Mouse (Mus musculus) midbrain, embryonic 11.5 days (tissue): ENCODE data around the gene Pkd2l1. TPM values are rescaled to one million over a fixed set of nuclear protein-coding genes. Genes with fewer than 3 reads are reported as not detected.

Source experiments
- ATAC-seq: fragments of 200-750 bp; cut with Nextera tagmentation; 2 replicates; pipeline ENCODE4 v1.8.0; 2017; ENCODE audit warnings: moderate TSS enrichment, moderate library complexity; ENCODE audit not compliant: low FRiP score
- DNase-seq: peaks from one replicate; pipeline ENCODE4 v3.0.0; 2015; ENCODE audit warnings: low spot score; ENCODE audit errors: missing footprints
- H3K27ac ChIP-seq: fragments of 300-500 bp; sonication (generic); 2 replicates; pipeline ENCODE4 v1.5.1; 2014; ENCODE audit warnings: low read depth, low read length
- H3K27me3 ChIP-seq: fragments of 300-500 bp; sonication (generic); 2 replicates; pipeline ENCODE4 v1.6.1; 2014; ENCODE audit warnings: mild to moderate bottlenecking, low read length, moderate library complexity, mixed read lengths; ENCODE audit not compliant: control insufficient read depth, insufficient read depth
- H3K36me3 ChIP-seq: fragments of 300-500 bp; sonication (generic); 2 replicates; pipeline ENCODE4 v1.6.1; 2014; ENCODE audit warnings: mild to moderate bottlenecking, low read length, moderate library complexity, mixed read lengths; ENCODE audit not compliant: control insufficient read depth, insufficient read depth
- H3K4me1 ChIP-seq: fragments of 300-500 bp; sonication (generic); 2 replicates; pipeline ENCODE4 v1.6.1; 2014; ENCODE audit warnings: low read length; ENCODE audit not compliant: control insufficient read depth, insufficient read depth
- H3K4me2 ChIP-seq: fragments of 300-500 bp; sonication (generic); 2 replicates; pipeline ENCODE4 v1.6.1; 2014; ENCODE audit warnings: mild to moderate bottlenecking, moderate library complexity
- H3K4me3 ChIP-seq: fragments of 300-500 bp; sonication (generic); 2 replicates; pipeline ENCODE4 v1.5.1; 2014; ENCODE audit warnings: low read depth, low read length
- H3K9ac ChIP-seq: fragments of 300-500 bp; sonication (generic); 2 replicates; pipeline ENCODE4 v1.6.1; 2014; ENCODE audit warnings: low read length
- H3K9me3 ChIP-seq: fragments of 300-500 bp; sonication (generic); 2 replicates; pipeline ENCODE4 v1.6.1; 2016; ENCODE audit warnings: low read length; ENCODE audit not compliant: control insufficient read depth
- WGBS: fragments of 180-500 bp; shearing (Covaris S2); extraction: QIAGEN DNeasy Blood & Tissue Kit; methylation state at CpG from one replicate; pipeline ENCODE4 v1.1.7; 2014; 5-methylcytosine and 5-hydroxymethylcytosine counted together
- polyA plus RNA-seq: library from polyadenylated mRNA; unstranded; fragments of >200 nt; fragmentation: Nextera tagmentation; extraction: Ambion mirVana; gene quantifications from 2 replicates; pipeline ENCODE4 v1.2.1, GENCODE M21; 2014

Pkd2l1 gene
- polyA plus RNA-seq, 1 experiment from 2014 or later, result 0.08 TPM

DNA sequence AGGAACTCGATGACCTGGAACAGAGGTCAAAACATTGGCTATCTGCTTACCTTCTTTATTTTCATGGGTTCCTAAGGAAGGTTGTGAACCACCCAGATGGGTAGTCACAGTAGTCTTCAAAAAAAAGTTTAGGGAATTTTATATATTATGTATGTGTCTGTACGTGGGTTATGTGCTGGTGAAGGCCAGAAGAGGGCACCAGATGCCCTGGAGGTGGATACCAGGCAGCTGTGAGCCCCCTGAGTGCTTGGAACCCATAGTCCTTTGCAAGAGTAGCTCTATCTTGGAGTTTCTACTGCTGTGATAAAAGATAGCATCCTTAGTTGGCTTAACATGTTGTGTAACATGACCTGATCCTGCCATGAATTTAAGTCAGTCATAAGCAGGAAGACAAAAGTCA lies 14.8 kb upstream of the Pkd2l1 start:
- H3K4me1 ChIP-seq, result no peaks in the 10 kb centered on the region
- H3K27me3 ChIP-seq, result no peaks in the 10 kb centered on the region
- ATAC-seq (no peak), DNase-seq (no peak)
- no peaks in the 10 kb centered on the region for H3K9me3 ChIP-seq
- no peak overlapping the region for H3K4me2 ChIP-seq
- no peak overlapping the region for H3K27ac ChIP-seq
- no peak overlapping the region for H3K9ac ChIP-seq
- no peaks in the 10 kb centered on the region for H3K36me3 ChIP-seq
- WGBS, result 63% methylated on average over 2 of the region's 2 CpGs
- H3K4me3 ChIP-seq, result no peak overlapping the region

DNA sequence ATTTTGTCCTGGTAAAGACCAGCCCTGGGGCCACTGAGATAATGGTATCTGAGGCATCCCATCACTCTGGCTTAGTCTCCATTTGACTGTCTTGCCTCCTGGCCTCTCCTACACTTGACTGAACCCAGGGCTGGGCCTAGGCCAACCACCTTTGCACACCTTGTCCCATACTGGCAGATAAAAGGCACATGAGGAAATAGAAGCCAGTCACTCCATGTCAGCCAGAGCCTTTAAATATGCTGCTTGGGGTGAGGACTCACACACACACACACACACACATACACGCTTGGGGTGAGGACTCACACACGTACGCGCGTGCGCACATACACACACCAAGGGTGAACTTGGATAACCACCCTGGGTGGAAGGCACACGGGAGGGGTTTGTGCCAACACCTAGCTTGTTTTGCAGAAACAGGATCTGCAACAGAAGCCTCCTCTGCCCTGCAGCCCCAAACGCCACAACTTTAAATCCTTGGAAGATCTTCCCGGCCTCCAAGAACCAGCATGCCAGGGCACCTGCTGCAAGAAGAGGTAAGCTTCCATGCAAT lies 10.8 kb upstream of the Pkd2l1 start, which contains the start of gene Scd3:
Gene Scd3, plus strand, starts transcription at position 255 of the 550 bp plus-strand sequence.
- 94% methylated on average over 9 of the region's 9 CpGs for WGBS
- ATAC-seq, result no peak
- no peaks in the 10 kb centered on the region for H3K36me3 ChIP-seq

DNA sequence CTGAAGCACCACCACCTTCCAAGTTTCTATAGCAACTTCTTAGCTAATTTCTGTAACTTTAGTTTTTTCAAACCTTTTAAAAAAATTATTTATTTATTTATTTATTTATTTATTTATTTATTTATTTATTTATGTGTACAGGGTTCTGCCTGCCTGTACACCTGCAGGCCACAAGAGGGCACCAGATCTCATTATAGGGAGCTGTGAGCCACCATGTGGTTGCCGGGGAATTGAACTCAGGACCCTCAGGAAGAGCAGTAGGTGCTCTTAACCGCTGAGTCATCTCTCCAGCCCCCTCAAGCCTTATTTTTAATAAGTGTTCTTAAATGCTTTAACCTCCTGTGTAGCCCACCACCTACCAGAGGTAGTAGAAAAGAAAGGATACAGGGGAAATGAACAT lies 6.7 kb upstream of the Pkd2l1 start:
- H3K27ac ChIP-seq, result no peak overlapping the region
- ATAC-seq (no peak), DNase-seq (no peak)
- 85% methylated on average over 2 of the region's 2 CpGs for WGBS
- H3K4me2 ChIP-seq, result no peak overlapping the region
- H3K4me1 ChIP-seq, result no peaks in the 10 kb centered on the region
- H3K36me3 ChIP-seq, result no peaks in the 10 kb centered on the region
- H3K27me3 ChIP-seq, result no peaks in the 10 kb centered on the region
- H3K4me3 ChIP-seq, result no peak overlapping the region
- no peaks in the 10 kb centered on the region for H3K9me3 ChIP-seq
- no peak overlapping the region for H3K9ac ChIP-seq

More for the DNA sequence above, 10.8 kb upstream of the Pkd2l1 start, which contains the start of gene Scd3:
- no peak within 1 kb of the TSS for H3K9ac ChIP-seq
- no peak within 1 kb of the TSS for H3K4me3 ChIP-seq
- no peak within 1 kb of the TSS for H3K4me2 ChIP-seq
- H3K27me3 ChIP-seq, result no peaks in the 10 kb centered on the region
- H3K9me3 ChIP-seq, result no peaks in the 10 kb centered on the region
- no peak within 1 kb of the TSS for H3K27ac ChIP-seq
- no peak for DNase-seq
- no peaks in the 10 kb centered on the region for H3K4me1 ChIP-seq

DNA sequence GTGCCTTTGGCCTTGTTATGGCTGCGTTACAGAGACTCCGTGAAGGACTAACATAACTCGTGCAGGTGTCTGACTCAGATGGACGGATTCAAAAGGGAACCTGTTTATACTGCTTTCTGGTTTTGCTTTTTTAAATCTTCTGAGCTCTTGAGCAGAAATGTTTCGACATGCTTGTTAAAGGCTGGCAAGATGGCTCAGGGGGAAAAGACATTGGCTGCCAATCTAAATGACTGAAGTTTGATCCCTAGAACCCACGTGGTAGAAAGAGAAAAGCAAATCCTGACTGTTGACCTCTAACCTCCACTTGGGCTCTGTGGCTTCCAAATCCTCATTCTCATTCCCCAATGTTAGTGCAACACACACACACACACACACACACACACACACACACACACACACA lies 6.3 kb upstream of the Pkd2l1 start:
- Histone ChIP-seq H3K27ac (no peak overlapping the region), H3K27me3 (no peaks in the 10 kb centered on the region), H3K9me3 (no peaks in the 10 kb centered on the region), H3K4me1 (no peaks in the 10 kb centered on the region), H3K9ac (no peak overlapping the region), H3K4me3 (no peak overlapping the region), H3K36me3 (no peaks in the 10 kb centered on the region), H3K4me2 (no peak overlapping the region)
- no peak for DNase-seq
- no peak for ATAC-seq
- WGBS, result 85% methylated on average over 6 of the region's 6 CpGs

DNA sequence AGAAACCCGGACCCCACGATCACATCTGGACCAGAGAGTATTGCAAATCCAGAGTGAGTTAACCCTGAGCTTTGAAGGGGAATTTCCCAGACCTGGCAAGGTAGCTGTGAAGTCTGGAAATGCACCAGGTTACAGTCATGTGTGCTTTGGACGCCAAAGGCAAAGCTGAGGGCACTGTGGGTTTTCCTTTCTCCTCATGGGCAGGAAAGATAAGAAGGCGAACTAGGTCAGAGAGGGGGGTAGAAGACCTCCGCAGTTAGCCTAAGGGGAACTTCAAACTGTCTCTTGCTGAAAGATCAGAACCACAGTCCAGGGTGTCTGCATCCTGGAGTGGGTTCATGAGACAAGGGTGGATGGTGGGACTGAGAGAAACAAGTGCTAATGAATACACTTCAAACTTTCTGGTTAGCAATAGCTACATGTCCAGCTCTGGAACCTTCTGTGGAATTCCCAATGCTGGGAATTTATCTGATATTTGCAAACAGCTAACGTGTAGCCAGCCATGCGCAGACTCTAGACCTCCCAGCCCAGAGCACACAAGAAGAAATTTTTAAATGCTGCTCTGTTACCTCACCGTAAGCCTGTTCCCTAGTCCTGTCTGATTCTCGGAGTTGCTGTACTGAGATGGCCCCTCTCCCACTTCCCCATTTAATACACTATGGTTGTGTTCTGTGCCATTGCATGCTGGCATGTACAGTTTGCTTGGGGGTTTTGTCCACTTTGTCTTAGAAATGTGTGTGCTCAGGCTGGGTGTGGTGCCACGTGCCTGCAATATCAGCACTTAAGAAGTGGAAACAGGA lies 5.0 kb upstream of the Pkd2l1 start:
- Histone ChIP-seq H3K36me3 (no peaks in the 10 kb centered on the region), H3K27ac (no peak overlapping the region), H3K27me3 (no peaks in the 10 kb centered on the region), H3K4me3 (no peak overlapping the region), H3K9ac (no peak overlapping the region), H3K4me1 (no peaks in the 10 kb centered on the region), H3K4me2 (no peak overlapping the region), H3K9me3 (no peaks in the 10 kb centered on the region)
- ATAC-seq (no peak), DNase-seq (no peak)
- WGBS, result 84% methylated on average over 10 of the region's 10 CpGs

DNA sequence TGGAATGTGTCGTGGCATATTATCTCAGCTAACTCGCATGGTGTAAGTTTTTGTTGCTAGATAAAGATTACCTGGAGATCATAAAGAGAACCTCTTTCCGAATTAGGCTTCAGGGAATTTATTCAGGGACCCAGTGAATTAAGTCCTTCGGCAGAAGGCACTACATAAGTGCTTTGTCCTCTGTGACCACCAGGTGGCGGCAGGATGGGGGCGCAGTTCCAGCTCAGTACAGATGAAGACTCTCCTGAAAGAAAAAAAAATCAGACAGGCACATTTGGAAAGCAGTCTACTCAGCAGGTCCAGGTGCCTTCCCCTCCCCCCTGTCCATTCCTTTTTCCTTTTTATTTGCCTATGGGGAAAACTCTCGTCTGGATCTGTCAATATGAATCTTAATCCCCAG lies 2.9 kb upstream of the Pkd2l1 start:
- H3K27me3 ChIP-seq, result no peaks in the 10 kb centered on the region
- ATAC-seq, result no peak
- 9% methylated on average over 7 of the region's 7 CpGs for WGBS

DNA sequence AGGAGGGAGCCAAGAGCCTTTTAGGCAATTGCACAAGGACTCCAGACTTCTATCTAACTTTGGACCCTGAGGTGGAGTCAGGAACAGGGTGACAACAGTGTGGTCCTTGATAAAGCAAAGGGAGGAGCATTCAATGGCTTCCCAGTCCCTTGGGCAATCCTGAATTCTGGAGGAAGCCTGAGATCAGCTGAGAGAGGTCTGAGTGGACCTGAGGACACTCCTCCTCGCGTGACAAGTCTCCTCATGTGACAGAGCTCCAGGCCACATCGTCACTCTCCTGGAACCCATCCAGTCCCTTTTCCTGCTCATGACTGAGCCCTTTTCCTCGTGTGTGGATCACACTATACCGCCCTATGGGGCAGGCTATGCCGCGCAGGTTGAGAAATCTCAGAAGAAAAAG lies 1.7 kb upstream of the Pkd2l1 start:
- DNase-seq (no peak), ATAC-seq (no peak)
- Histone ChIP-seq H3K4me1 (no peaks in the 10 kb centered on the region), H3K27ac (no peak overlapping the region), H3K9ac (no peak overlapping the region), H3K4me2 (no peak overlapping the region), H3K27me3 (no peaks in the 10 kb centered on the region), H3K36me3 (no peaks in the 10 kb centered on the region), H3K4me3 (no peak overlapping the region), H3K9me3 (no peaks in the 10 kb centered on the region)
- 86% methylated on average over 7 of the region's 7 CpGs for WGBS

More for the DNA sequence above, 2.9 kb upstream of the Pkd2l1 start:
- peak; percentile 95 for DNase-seq
- H3K4me2 ChIP-seq, result no peak overlapping the region
- H3K9ac ChIP-seq, result no peak overlapping the region
- H3K27ac ChIP-seq, result no peak overlapping the region
- H3K4me1 ChIP-seq, result no peaks in the 10 kb centered on the region
- no peaks in the 10 kb centered on the region for H3K36me3 ChIP-seq
- no peak overlapping the region for H3K4me3 ChIP-seq
- no peaks in the 10 kb centered on the region for H3K9me3 ChIP-seq

DNA sequence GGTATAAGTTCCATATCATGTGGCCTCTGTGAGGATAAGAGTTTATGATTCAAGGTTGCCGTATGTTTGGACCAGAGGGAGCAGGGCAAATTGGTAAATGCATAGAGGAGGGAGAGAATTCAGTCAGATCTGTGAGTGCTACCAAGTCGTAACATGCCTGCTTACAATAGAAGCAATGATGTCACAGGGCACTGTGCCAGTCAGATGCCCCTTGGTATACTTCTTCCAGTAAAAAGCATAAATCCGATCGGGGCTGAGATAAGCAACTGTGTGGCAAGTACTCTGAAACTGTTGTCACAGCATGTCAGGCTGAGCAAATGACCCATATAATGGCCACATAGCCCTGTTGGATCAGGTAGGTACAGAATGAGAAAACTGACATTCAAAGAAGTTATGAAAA lies 3.2 kb downstream of the Pkd2l1 start:
- Histone ChIP-seq H3K4me3 (no peak overlapping the region), H3K9me3 (no peaks in the 10 kb centered on the region), H3K9ac (no peak overlapping the region), H3K4me1 (no peaks in the 10 kb centered on the region), H3K4me2 (no peak overlapping the region), H3K27me3 (no peaks in the 10 kb centered on the region), H3K27ac (no peak overlapping the region), H3K36me3 (no peaks in the 10 kb centered on the region)
- WGBS, result 80% methylated on average over 4 of the region's 4 CpGs
- DNase-seq (no peak), ATAC-seq (no peak)

DNA sequence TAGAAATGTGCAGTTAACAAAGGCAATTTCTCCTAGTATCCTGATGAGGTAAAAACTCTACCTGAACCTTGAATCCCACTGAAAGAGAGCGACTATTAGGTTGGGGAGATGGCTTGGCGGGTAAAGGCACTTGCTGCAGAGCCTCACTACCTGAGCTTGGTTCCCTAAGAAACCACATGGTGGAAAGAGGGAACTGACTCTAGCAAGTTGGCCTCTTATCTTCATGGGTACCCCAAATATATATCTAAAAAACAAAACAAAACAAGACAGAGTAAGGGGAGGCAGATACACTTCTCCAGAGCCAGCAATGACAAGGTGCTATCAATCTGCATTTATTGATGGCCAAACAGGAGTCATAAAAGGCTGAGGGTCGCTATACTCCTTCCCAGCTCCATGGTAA lies 8.3 kb downstream of the Pkd2l1 start:
- DNase-seq (no peak), ATAC-seq (no peak)
- Histone ChIP-seq H3K9me3 (no peaks in the 10 kb centered on the region), H3K9ac (no peak overlapping the region), H3K36me3 (no peaks in the 10 kb centered on the region), H3K4me2 (no peak overlapping the region), H3K4me3 (no peak overlapping the region), H3K27ac (no peak overlapping the region), H3K4me1 (no peaks in the 10 kb centered on the region), H3K27me3 (no peaks in the 10 kb centered on the region)
- WGBS, result 78% methylated on average over 3 of the region's 3 CpGs
